Mouse (Mus musculus) macrophage (primary cell): ENCODE measurements around the gene Mettl27. TPM values are rescaled to one million over a fixed set of nuclear protein-coding genes. Genes with fewer than 3 reads are reported as not detected.
"Not testable (repeated sequence)": the region's sequence is repeated elsewhere in the genome, so short reads cannot be mapped to it uniquely, and the experiment has no call there.

Source experiments
- H3K27ac ChIP-seq: fragments of 350-480 bp; formaldehyde crosslinking; 2 replicates; pipeline ENCODE4 v1.9.0; 2021
- H3K36me3 ChIP-seq: fragments of 350-480 bp; formaldehyde crosslinking; 2 replicates; pipeline ENCODE4 v1.9.0; 2021; ENCODE audit errors: inconsistent target
- H3K4me3 ChIP-seq: fragments of 350-480 bp; formaldehyde crosslinking; 2 replicates; pipeline ENCODE4 v1.9.0; 2021; ENCODE audit errors: inconsistent target
- H3K79me2 ChIP-seq: fragments of 350-480 bp; formaldehyde crosslinking; 2 replicates; pipeline ENCODE4 v1.9.0; 2021; ENCODE audit errors: inconsistent target
- WGBS: methylation state at CpG from one replicate; pipeline ENCODE4 v1.1.7; 2026; ENCODE audit warnings: inconsistent platforms; ENCODE audit not compliant: missing documents; 5-methylcytosine and 5-hydroxymethylcytosine counted together
- polyA plus RNA-seq: library from polyadenylated mRNA; stranded (reverse); fragments of 250-400 nt; gene quantifications from 3 replicates; pipeline ENCODE4 v1.2.4, GENCODE M21; 2018; ENCODE audit warnings: inconsistent platforms

Mettl27 gene
- polyA plus RNA-seq, 1 experiment from 2014 or later = 2.0 TPM

DNA sequence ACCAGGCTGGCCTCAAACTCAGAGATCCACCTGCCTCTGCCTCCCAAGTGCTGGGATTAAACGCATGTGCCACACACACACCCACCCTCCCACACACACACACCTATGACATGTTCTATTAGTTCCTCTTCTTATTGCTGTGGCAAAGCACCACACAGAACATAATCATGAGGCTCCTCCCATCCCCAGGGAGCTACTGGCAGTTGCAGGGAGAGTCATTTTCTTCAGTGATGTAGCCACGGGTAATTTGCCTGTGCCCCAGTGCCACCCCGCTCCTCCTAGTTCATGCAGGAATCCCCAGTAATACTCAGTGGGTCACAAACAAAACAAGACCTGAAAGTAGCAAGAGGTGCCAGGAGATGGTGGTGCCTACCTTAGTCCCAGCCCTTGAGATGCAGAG is 2.5 kb downstream of the Mettl27 start:
- Histone ChIP-seq H3K79me2 (no peaks in the 10 kb centered on the region), H3K27ac (no peak overlapping the region), H3K4me3 (no peak overlapping the region), H3K36me3 (no peaks in the 10 kb centered on the region)
- 66% methylated on average over 3 of the region's 3 CpGs for WGBS

DNA sequence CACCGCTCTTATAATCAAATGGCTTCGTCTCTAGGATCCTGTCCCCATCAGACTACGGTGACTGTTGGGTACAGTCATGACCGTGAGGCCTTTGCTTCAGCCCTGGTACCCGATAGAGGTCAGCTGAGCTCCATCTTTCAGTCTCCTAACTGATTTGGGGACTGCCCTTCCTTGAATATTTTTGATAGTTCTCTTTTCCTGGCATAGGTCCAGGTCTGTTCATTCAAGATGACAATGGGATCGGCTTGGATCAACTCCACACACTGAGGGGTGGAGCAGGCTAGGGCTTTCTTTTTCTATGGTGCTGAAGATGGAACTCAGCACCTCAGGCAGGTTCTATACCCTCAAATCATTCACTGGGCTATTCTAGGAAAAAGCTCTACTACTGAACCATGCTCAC is 3.9 kb downstream of the Mettl27 start:
- Histone ChIP-seq H3K4me3 (no peak overlapping the region), H3K36me3 (no peaks in the 10 kb centered on the region), H3K79me2 (no peaks in the 10 kb centered on the region), H3K27ac (peak overlapping the region; percentile 12; the same call in 1 of the 2 replicates)
- 96% methylated on average over 6 of the region's 6 CpGs for WGBS

DNA sequence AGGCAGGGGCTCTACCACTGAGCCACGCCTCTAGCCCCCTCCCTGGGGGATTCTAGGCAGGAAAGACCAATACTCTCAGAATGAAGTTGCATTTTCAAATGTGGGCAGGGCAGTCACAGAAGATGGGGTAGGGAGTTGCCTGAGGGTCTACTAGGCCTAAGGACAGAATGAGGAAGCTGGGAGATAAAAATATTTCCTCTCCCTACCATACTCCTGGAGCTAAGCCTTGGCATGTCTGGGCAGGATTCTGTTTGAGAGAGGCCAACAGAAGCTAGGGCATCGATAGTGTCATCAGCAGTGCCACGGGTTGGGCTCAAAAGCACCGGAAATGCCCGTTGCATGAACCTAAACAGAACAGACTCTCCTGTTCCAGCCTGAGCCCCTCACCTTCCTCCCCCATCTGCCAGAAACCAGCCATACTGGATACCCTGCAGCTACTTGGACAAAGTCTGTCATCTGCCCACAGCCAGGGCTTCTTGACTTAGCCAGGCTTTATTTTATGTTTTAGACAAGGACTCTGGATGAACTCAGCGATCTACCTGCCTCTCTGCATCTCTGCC is 4.5 kb downstream of the Mettl27 start:
- 80% methylated on average over 6 of the region's 6 CpGs for WGBS
- Histone ChIP-seq H3K79me2 (no peaks in the 10 kb centered on the region), H3K27ac (peak overlapping the region; percentile 12; the same call in 1 of the 2 replicates), H3K4me3 (no peak overlapping the region), H3K36me3 (no peaks in the 10 kb centered on the region)

DNA sequence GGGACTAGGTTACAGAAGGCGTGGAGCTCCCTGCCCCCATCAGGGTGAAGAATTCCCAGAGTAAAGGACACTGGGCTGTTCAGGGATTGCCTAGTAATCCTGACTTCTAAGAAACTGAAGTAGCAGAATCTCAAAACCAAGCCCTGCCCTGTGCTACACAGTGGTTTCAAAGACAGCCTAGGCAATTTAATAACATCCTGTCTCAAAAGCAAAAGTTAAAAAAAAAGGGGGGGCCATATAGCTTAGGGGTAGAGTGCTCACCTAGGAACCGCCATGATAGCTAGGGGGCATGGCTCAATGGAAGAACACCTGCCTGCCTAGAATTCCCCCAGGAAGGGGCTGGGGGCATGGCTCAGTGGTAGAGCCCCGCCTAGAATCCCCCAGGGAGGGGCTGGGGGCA is 6.9 kb downstream of the Mettl27 start:
- Histone ChIP-seq H3K79me2 (no peaks in the 10 kb centered on the region), H3K27ac (no peak overlapping the region)
- WGBS = 83% methylated on average over 3 of the region's 3 CpGs

DNA sequence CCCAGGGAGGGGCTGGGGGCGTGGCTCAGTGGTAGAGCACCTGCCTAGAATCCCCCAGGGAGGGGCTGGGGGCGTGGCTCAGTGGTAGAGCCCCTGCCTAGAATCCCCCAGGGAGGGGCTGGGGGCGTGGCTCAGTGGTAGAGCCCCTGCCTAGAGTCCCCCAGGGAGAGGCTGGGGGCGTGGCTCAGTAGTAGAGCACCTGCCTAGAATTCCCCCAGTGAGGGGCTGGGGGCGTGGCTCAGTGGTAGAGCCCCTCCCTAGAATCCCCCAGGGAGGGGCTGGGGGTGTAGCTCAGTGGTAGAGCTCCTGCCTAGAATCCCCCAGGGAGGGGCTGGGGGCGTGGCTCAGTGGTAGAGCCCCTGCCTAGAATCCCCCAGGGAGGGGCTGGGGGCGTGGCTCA is 7.4 kb downstream of the Mettl27 start:
- 80% methylated on average over 1 of the region's 7 CpGs for WGBS
- H3K4me3 ChIP-seq, H3K36me3 ChIP-seq, H3K79me2 ChIP-seq, H3K27ac ChIP-seq: not testable (repeated sequence)

More for the DNA sequence above, 6.9 kb downstream of the Mettl27 start:
- Histone ChIP-seq H3K4me3 (no peak overlapping the region), H3K36me3 (no peaks in the 10 kb centered on the region)

DNA sequence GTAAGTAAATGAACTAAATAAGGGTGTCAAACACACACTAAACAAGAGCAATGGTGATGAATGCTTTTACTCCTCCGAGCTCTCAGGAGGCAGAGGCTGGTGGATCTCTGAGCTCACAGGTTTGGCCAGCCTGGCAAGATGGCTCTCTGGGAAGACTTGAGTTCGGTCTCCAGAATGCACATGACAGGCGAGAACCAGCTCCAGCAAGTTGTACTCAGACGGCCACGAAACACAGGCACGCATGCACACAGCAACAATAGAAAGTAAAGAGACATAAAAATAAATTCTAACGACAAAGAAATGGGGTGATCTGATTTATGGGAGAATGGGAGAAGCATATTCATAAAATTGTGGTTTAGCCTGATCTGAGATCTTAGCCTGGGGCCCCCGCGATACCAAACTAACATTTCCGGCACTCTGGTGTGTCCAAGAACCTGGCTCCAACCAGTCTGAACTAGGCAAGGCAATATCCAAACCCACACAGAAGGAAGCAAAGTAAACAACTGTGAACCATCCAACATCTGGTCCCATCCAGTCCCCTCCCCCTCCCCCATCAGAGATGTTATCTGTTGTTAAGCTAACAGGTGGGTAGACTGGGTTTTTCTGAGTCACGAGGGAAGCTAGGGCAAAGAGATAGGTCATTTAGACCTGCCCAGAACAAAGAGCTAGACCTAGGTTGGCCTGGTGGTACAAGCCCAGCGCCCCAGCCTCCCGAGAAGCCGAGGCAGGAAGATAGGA is 9.5 kb downstream of the Mettl27 start:
- 75% methylated on average over 14 of the region's 14 CpGs for WGBS
- H3K79me2 ChIP-seq = no peaks in the 10 kb centered on the region
- H3K27ac ChIP-seq = no peak overlapping the region

DNA sequence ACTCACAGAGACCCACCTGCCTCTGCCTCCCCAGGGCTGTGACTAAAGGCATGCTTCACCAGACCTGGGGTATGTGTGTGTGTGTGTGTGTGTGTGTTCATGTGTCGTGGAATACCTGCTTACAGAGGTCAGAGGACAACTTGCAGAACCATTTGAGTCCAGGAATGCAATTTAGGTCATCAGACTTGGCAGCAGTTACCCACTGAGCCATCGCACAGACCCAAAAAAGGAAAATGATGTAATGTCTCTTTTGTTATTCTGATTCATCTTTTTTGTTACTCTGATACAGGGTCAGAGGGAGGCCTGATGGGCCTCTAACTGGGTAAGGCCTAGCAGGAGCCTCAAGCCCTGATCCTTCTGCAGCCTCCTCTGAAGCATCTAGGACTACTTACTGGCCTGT is 10.6 kb downstream of the Mettl27 start:
- WGBS = 90% methylated on average over 2 of the region's 2 CpGs
- Histone ChIP-seq H3K36me3 (no peaks in the 10 kb centered on the region), H3K79me2 (no peaks in the 10 kb centered on the region), H3K4me3 (no peak overlapping the region), H3K27ac (no peak overlapping the region)

More for the DNA sequence above, 9.5 kb downstream of the Mettl27 start:
- no peak overlapping the region for H3K4me3 ChIP-seq
- no peaks in the 10 kb centered on the region for H3K36me3 ChIP-seq

DNA sequence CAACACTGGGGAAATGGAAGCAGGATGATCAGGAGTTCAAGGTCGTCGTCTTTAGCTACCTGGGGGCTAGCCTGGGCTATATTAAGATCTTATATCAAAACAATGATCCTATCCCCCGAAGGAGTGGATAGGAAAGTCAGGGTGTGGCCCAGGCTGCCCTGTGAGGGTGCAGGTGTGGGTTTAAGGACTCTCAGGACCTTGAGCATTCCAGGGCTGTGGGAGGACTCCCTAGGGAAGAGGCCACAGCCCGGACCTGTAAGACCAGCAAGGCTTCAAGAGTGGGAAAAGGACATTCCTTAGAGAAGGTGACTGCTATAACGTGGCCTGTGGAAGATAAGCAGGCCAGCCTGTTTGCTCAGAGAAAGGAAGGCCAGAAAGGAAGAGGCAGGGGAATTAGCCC is 12.0 kb downstream of the Mettl27 start:
- H3K27ac ChIP-seq = no peak overlapping the region
- H3K36me3 ChIP-seq = no peaks in the 10 kb centered on the region
- no peak overlapping the region for H3K4me3 ChIP-seq
- WGBS = 85% methylated on average over 5 of the region's 5 CpGs
- no peaks in the 10 kb centered on the region for H3K79me2 ChIP-seq

DNA sequence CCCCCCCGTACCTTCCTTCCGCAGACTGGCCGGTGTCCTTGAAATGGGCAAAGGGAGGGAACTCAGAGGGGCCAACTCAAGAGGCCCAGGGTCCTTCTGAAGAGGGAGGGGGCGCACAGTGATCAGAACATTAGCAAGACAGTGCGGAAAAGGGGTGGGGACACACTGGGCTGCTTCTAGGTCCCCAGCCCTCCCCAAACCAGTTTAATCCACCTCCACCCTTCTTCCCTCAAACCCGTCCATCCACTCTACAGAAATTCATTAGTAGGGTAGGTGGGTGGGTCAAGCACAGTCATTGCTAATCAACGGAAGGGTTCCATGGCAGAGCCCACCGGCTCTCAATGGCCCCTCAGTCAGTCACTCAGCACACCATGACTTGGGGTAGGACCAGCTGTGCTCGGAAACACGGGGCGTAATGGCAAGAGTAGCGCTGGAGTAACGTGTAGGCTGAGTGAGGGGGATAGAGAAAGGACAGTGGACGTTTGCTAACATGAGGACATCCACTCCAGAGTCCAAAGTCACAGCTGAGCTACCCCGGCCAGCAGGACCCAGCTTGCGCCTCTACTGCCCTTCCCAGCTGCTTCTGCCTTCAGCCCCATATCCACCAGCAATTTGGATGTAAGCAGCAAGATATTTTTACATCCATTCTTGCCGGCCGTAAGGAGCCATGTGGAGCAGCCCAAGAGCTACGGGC is 13.2 kb downstream of the Mettl27 start:
- H3K79me2 ChIP-seq = no peaks in the 10 kb centered on the region
- no peaks in the 10 kb centered on the region for H3K36me3 ChIP-seq
- WGBS = 83% methylated on average over 16 of the region's 19 CpGs
- H3K27ac ChIP-seq = no peak overlapping the region
- H3K4me3 ChIP-seq = no peak overlapping the region

DNA sequence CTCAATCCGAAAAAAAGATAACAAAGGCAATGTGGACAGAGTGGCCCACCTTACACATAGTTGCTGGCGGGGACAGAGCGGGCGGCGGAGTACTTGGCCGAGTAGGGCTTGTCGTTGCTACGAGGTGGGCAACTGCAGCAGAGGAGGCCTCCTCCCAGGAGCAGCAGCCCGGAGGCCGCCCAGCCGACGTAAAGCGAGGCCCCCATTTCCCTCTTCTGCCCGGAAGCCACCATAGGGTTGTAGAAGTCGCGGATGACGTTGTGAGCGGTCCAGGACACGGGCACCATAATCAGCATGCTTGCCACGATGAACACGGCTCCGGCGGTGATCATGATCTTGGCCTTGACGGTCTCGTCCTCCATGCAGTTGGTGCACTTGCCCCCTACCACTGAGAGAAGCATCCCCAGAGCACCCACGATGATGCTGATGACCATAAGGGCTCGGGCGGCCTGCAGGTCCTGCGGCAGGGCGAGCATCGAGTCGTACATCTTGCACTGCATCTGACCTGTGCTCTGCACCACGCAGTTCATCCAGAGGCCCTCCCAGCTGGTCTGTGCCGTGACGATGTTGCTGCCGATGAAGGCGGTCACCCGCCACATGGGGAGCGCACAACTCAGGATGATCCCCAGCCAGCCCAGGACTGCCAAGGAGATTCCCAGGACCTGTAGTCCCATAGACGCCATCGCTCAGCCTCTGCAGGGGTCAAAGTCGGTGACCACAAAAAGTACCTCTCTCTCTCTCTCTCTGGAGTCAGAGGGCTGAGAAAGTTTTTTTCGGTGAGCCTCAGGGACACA is 14.1 kb downstream of the Mettl27 start:
- WGBS = 86% methylated on average over 41 of the region's 43 CpGs
- no peak overlapping the region for H3K4me3 ChIP-seq
- no peak overlapping the region for H3K27ac ChIP-seq
- no peaks in the 10 kb centered on the region for H3K79me2 ChIP-seq
- no peaks in the 10 kb centered on the region for H3K36me3 ChIP-seq

DNA sequence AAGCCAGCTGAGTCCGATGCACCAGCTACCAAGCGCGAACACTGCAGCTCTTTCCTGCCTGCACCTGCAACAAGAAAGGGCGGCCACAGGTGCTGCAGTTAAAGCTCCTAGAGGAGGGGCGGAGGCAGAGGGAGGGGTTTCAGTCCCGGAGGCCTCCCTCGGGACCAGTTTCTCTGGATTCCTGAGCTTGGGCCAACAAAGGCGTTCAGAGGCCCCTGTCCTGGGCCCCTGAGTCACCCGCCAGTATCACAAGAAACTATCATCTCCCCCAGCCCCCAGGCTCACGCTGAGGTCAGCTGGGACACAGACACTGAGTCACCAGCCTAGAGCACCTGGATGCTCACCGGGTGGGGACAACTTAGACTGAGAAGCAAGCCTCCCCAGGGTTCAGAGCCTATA is 14.7 kb downstream of the Mettl27 start, which contains the start of gene Cldn4:
Gene Cldn4 (minus strand): TSS at position 78 of the 399 bp plus-strand sequence.
- Histone ChIP-seq H3K27ac (no peak within 1 kb of the TSS), H3K36me3 (no peaks in the 10 kb centered on the region), H3K79me2 (no peaks in the 10 kb centered on the region), H3K4me3 (no peak within 1 kb of the TSS)
- WGBS = 84% methylated on average over 11 of the region's 11 CpGs

DNA sequence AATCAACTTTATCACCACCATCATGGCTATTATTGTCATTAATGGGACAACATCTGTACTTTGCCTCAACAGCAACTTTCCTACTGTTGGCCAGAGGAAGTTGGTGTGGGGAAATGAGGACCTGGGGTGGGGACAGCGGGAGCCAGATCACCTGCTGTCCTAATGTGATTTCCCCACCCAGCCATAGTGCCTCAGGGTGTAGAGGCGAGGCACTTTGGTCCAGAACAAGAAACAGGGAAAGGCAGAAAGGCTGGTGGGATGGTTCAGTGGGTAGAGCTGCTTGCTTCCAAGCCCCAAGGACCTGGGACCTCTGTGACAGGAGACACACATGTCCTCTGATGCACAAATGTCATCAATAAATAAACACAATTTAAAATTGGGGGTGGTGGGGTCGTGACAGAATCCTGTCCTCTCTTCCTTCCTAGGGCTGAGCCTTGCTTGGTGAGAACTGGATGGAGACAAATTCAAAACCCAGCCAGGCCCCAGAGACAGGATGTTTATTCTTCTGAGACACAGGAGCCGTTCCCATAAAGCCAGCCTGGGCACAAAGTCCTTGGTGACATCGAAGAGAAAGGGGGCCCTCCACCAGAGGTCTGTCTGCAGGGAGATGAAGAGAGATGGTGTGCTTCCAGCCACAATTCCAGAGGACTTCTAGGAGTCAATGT is 15.4 kb downstream of the Mettl27 start:
- Histone ChIP-seq H3K27ac (no peak overlapping the region), H3K36me3 (no peaks in the 10 kb centered on the region), H3K79me2 (no peaks in the 10 kb centered on the region), H3K4me3 (no peak overlapping the region)
- 54% methylated on average over 5 of the region's 5 CpGs for whole genome bisulfite sequencing

DNA sequence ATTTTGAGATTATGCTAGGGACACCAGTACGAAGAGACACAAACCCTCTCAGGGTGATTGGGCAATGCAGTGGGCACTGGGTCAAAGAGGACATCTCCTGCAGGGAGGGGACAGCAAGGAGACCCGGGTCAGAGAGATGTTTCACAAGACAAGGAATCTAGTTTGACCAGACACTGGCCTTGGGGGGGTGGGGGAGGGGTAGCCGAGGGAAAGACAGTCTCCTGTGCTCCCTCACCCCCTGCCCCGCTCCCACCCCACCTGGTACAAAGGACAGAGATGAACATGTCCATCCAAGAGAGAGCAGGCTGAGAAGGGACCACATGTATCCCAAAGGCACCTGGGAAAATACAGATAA is 15.9 kb downstream of the Mettl27 start:
- 57% methylated on average over 4 of the region's 4 CpGs for WGBS
- H3K79me2 ChIP-seq = no peaks in the 10 kb centered on the region
- H3K27ac ChIP-seq = no peak overlapping the region

More for the DNA sequence above, 15.9 kb downstream of the Mettl27 start:
- no peaks in the 10 kb centered on the region for H3K36me3 ChIP-seq
- H3K4me3 ChIP-seq = no peak overlapping the region
